In genomic region chr17:31658468-31659185, GRCm38 (mm10) we compare ENCODE assay signal across 8 mouse cellular contexts. TPM values are rescaled to one million over a fixed set of nuclear protein-coding genes. Genes with fewer than 3 reads are reported as not detected.
A peak's percentile ranks its signal among the peaks of the same experiment; 100 is the strongest.
DNase-seq lines count a peak whose midpoint lies in the region; ATAC-seq lines count a peak whose summit lies in the region.

TSS of gene U2af1 (minus strand) at chr17:31658892.

- under 1% methylated on average over 73 of the region's 77 CpGs for WGBS in hindbrain, embryonic 14.5 days

- H3K9me3 ChIP-seq in hindbrain, embryonic 14.5 days (ENCODE audit: control insufficient read depth, low read length), result no peaks in the 10 kb centered on the region

- H3K27ac ChIP-seq in hindbrain, embryonic 14.5 days, result peak within 1 kb of the TSS; percentile 89

- H3K4me3 ChIP-seq in hindbrain, embryonic 14.5 days (replicated peaks; ENCODE audit: low read length), result peak within 1 kb of the TSS; percentile 98

- peaks cover 15% of the 10 kb centered on the region for H3K4me1 ChIP-seq in hindbrain, embryonic 14.5 days (replicated peaks; ENCODE audit: control insufficient read depth, insufficient read depth, low read length)

- H3K27me3 ChIP-seq in hindbrain, embryonic 14.5 days (ENCODE audit: control insufficient read depth, insufficient read depth, low read length), result no peaks in the 10 kb centered on the region

- peak within 1 kb of the TSS; percentile 93 for H3K4me2 ChIP-seq in hindbrain, embryonic 14.5 days (replicated peaks)

- peak within 1 kb of the TSS; percentile 95 for H3K9ac ChIP-seq in hindbrain, embryonic 14.5 days

- H3K36me3 ChIP-seq in hindbrain, embryonic 14.5 days (replicated peaks; ENCODE audit: control insufficient read depth, insufficient read depth), result peaks cover 25% of the 10 kb centered on the region

- DNase-seq in R1 (ENCODE audit: low read depth, low spot score), result peak; percentile 98
- peak; percentile 98 to 99 for DNase-seq in cerebellum, postnatal 25 days
- DNase-seq in frontal cortex, postnatal 25 days (ENCODE audit: low spot score in 2 of 2), result peak; percentile 94 to 98
- peak; percentile 99 for DNase-seq in hindbrain, embryonic 14.5 days (ENCODE audit: low spot score)
- peak; percentile 97 to 98 for DNase-seq in layer of hippocampus, postnatal 36 days
- DNase-seq in lung, postnatal 36 days, result peak; percentile 98
- peak; percentile 99 for DNase-seq in retina, postnatal 1 day
- peak; percentile 94 to 96 for DNase-seq in urinary bladder, adult 18-20 months (ENCODE audit: low spot score in 2 of 2)

- ATAC-seq in hindbrain, embryonic 14.5 days (ENCODE audit: low FRiP score), result peak; percentile 98

RNA-seq across cellular contexts. Expression of gene U2af1, which starts in this region (rescaled TPM):
- 92.9 and 105 TPM in 2 replicates for polyA plus RNA-seq in hindbrain, embryonic 14.5 days (2014; fragmentation: Nextera tagmentation; extraction: Ambion mirVana)
- total RNA-seq in layer of hippocampus, postnatal 36 days (2021), result 100 to 1,000 TPM; 127 to 134 TPM

Comparison
In these comparisons a context has a peak if more than half of its experiments do, and no peak if none do; other contexts are left out.
1. Peak in every context shown above with its lines: DNase-seq, ATAC-seq, H3K4me3 ChIP-seq and H3K27ac ChIP-seq.